Mouse (Mus musculus) heart, adult 2 months (tissue): Measurements from ENCODE around the gene Zap70.

ENCODE experiments used
- CTCF ChIP-seq: fragments of 200-600 bp; IDR thresholded peaks from 2 replicates; pipeline ENCODE4 v1.8.1; 2022; ENCODE audit warnings: antibody characterized with exemption, mild to moderate bottlenecking, moderate library complexity
- EP300 ChIP-seq: fragments of 200-500 bp; IDR thresholded peaks from 2 replicates; pipeline ENCODE4 v1.6.1; 2011; ENCODE audit warnings: low read depth, low read length, control low read depth; ENCODE audit not compliant: insufficient read depth
- POLR2A ChIP-seq: fragments of 200-500 bp; IDR thresholded peaks from 2 replicates; pipeline ENCODE4 v1.6.1; 2011; ENCODE audit warnings: mild to moderate bottlenecking, low read depth, low read length, control low read depth; ENCODE audit not compliant: insufficient read depth

DNA sequence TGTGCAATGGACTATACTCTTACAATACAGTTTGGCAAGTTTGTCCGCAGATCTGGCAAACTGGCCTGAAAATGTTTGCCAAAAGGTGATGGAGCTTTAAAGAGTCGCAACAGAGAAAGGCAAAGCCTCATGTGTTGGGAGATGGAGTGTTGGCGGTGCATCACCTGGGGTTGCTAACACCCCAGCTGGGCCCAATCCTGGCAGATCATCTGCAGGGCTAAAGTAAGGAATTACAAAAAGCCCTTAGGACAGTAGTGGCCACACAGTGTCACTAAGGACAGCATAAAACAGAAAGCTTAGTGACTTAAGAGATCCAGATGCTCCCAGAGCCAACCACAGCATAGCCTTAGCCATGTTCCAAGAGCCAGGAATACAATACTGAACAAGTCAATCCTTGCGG is 43.2 kb downstream of the Zap70 start:
- TF ChIP-seq CTCF (no peak), POLR2A (no peak), EP300 (no peak)
